25 mouse cellular contexts compared by ENCODE assay signal in genomic region chr14:30185616-30186274, GRCm38 (mm10).
DNase-seq lines count a peak whose midpoint lies in the region; TF ChIP-seq lines count a peak whose summit lies in the region.
"Had no signal": no experiment of that assay in that cellular context is flagged by ENCODE, and none has a peak within 500 bp of the region (broad histone marks: within the 10 kb centered on the region; RNA-seq: fewer than 3 reads in every experiment).

No protein-coding gene starts in this region.

- H3K4me3 ChIP-seq in olfactory bulb, adult 2 months (ENCODE audit: insufficient read depth, low read depth, low read length): no peak overlapping the region
- H3K4me3 ChIP-seq: embryonic facial prominence, embryonic 10.5 days; embryonic facial prominence, embryonic 13.5 days; erythroblast, embryonic 14.5 days; forebrain, embryonic 12.5 days; forebrain, embryonic 15.5 days; hindbrain, embryonic 10.5 days; hindbrain, embryonic 13.5 days had no signal

- 92% methylated on average over 6 of the region's 6 CpGs for WGBS in olfactory bulb, adult 2 months

- no peak for TF ChIP-seq POLR2A in olfactory bulb, adult 2 months (IDR thresholded peaks at IDR 0.05; ENCODE audit: insufficient read depth, low read depth, low read length)

- peak; percentile 24 for DNase-seq in heart, adult 11 months
- no peak for DNase-seq in heart, postnatal 4 days
- DNase-seq in spleen, postnatal 36 days (ENCODE audit: low spot score in 2 of 2): peak; percentile 51 to 52
- no peak for DNase-seq in spleen, postnatal 14 days (ENCODE audit: low spot score in 2 of 2)
- DNase-seq in urinary bladder, postnatal 25 days (ENCODE audit: low spot score): no peak
- no peak for DNase-seq in kidney, postnatal 14 days
- DNase-seq in layer of hippocampus, adult 9-10 months (ENCODE audit: low spot score): no peak
- DNase-seq: adrenal gland, adult 2 months; adrenal gland, postnatal 14 days; B cell, adult 2 months; cerebellum, adult 11-12 months; cerebellum, adult 8-10 months; cerebellum, postnatal 10 days; cerebellum, postnatal 36 days; embryo, embryonic 11 days; gastrocnemius, postnatal 10 days; gastrocnemius, postnatal 36 days had no signal

- 0 out of 2 replicates have a peak overlapping the region, but pooled peaks have one; percentile 5 for H3K27ac ChIP-seq in olfactory bulb, adult 2 months (ENCODE audit: insufficient read depth, low read depth, low read length)
- H3K27ac ChIP-seq: embryonic facial prominence, embryonic 10.5 days; embryonic facial prominence, embryonic 13.5 days; forebrain, embryonic 12.5 days; forebrain, embryonic 15.5 days; hindbrain, embryonic 10.5 days; hindbrain, embryonic 13.5 days had no signal

- no peak for TF ChIP-seq CTCF in olfactory bulb, adult 2 months (IDR thresholded peaks at IDR 0.05; ENCODE audit: insufficient read depth, low read depth, low read length)

- H3K4me1 ChIP-seq in olfactory bulb, adult 2 months (ENCODE audit: control insufficient read depth, insufficient read depth, low read length): peaks cover 13% of the 10 kb centered on the region
- H3K4me1 ChIP-seq: forebrain, embryonic 12.5 days; forebrain, embryonic 15.5 days; hindbrain, embryonic 10.5 days; hindbrain, embryonic 13.5 days had no signal

Comparison
In these comparisons a context has a peak if more than half of its experiments do, and no peak if none do; other contexts are left out.
1. DNase-seq: peak in heart, adult 11 months (single experiment) and spleen, postnatal 36 days (2 of 2); none in heart, postnatal 4 days (single experiment), spleen, postnatal 14 days (0 of 2), urinary bladder, postnatal 25 days (single experiment), kidney, postnatal 14 days (single experiment) and layer of hippocampus, adult 9-10 months (single experiment).